Mouse (Mus musculus) neural tube, embryonic 13.5 days (tissue): ENCODE data around the gene Slc11a2. TPM values are rescaled to one million over a fixed set of nuclear protein-coding genes. Genes with fewer than 3 reads are reported as not detected.

Source experiments
- ATAC-seq: fragments of 200-750 bp; cut with Nextera tagmentation; 2 replicates; pipeline ENCODE4 v1.8.0; 2017; ENCODE audit warnings: low read depth, mild to moderate bottlenecking, moderate TSS enrichment, moderate library complexity
- H3K27ac ChIP-seq: fragments of 300-500 bp; sonication (generic); replicated peaks from 2 replicates; pipeline ENCODE4 v1.5.1; 2015; ENCODE audit warnings: moderate library complexity, mild to moderate bottlenecking, inconsistent platforms
- H3K27me3 ChIP-seq: fragments of 300-500 bp; sonication (generic); 2 replicates; pipeline ENCODE4 v1.6.1; 2015; ENCODE audit warnings: mild to moderate bottlenecking, inconsistent platforms
- H3K36me3 ChIP-seq: fragments of 300-500 bp; sonication (generic); 2 replicates; pipeline ENCODE4 v1.6.1; 2015; ENCODE audit warnings: mild to moderate bottlenecking, inconsistent platforms
- H3K4me1 ChIP-seq: fragments of 300-500 bp; sonication (generic); replicated peaks from 2 replicates; pipeline ENCODE4 v1.6.1; 2015; ENCODE audit warnings: inconsistent platforms
- H3K4me2 ChIP-seq: fragments of 300-500 bp; sonication (generic); 2 replicates; pipeline ENCODE4 v1.6.1; 2015; ENCODE audit warnings: inconsistent platforms, mild to moderate bottlenecking, moderate library complexity
- H3K4me3 ChIP-seq: fragments of 300-500 bp; sonication (generic); 2 replicates; pipeline ENCODE4 v1.5.1; 2015; ENCODE audit warnings: mild to moderate bottlenecking, inconsistent platforms
- H3K9ac ChIP-seq: fragments of 300-500 bp; sonication (generic); 2 replicates; pipeline ENCODE4 v1.6.1; 2015; ENCODE audit warnings: moderate library complexity, mild to moderate bottlenecking, inconsistent platforms
- H3K9me3 ChIP-seq: fragments of 300-500 bp; sonication (generic); 2 replicates; pipeline ENCODE4 v1.6.1; 2016; ENCODE audit warnings: inconsistent platforms
- WGBS: fragments of 180-500 bp; shearing (Covaris S2); methylation state at CpG from one replicate; pipeline ENCODE4 v1.1.7; 2015; 5-methylcytosine and 5-hydroxymethylcytosine counted together
- polyA plus RNA-seq: library from polyadenylated mRNA; unstranded; fragments of >200 nt; fragmentation: Nextera tagmentation; extraction: Ambion mirVana; gene quantifications from 2 replicates; pipeline ENCODE4 v1.2.1, GENCODE M21; 2015

Slc11a2 gene
- polyA plus RNA-seq, 1 experiment from 2014 or later, result 23.4 TPM

DNA sequence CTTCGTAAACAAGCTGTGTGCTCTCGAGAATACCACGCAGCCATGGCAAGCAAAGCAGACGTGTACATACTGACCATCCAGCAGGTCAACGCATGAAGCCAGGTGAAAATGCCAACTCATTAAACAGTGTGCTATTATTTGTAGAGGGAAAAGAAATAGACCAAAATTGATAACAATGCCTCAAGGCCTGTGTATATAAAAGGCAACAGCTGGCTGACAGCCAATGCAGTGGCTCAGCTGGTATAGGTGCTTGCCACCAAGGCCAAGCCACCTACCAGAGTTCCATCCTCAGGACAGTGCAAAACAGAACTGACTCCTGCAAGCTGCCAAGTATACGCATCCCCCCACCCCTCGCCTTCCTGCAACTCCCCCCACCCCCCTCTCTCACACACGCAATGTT, 9.2 kb downstream of the Slc11a2 start:
- 86% methylated on average over 8 of the region's 8 CpGs for WGBS

DNA sequence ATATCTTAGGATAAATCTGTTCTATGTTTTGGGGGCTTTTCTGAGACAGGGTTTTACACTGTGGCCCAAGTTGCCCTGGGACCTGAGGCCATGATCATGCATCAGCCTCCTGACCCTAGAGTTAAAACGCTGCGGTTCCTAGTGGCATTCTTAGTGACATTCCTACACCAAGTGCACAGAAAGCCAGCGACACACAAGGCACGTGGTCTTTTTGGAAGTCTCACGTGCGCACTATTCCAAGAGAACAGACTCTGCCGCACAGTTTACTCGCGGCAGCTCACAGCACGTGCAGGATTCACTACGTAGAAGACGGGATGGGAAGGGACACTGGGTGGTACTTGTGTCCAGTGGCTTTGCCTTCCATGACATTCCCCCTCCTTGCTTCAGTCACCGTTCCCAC, 9.9 kb downstream of the Slc11a2 start:
- Histone ChIP-seq H3K4me2 (no peak overlapping the region), H3K9ac (no peak overlapping the region), H3K4me1 (peaks cover 22% of the 10 kb centered on the region), H3K27ac (no peak overlapping the region), H3K9me3 (no peaks in the 10 kb centered on the region), H3K27me3 (no peaks in the 10 kb centered on the region), H3K4me3 (no peak overlapping the region), H3K36me3 (peaks cover 20% of the 10 kb centered on the region)
- 94% methylated on average over 13 of the region's 13 CpGs for WGBS
- no peak for ATAC-seq

More for the DNA sequence above, 9.2 kb downstream of the Slc11a2 start:
- Histone ChIP-seq H3K4me1 (peaks cover 29% of the 10 kb centered on the region), H3K27ac (no peak overlapping the region), H3K9me3 (no peaks in the 10 kb centered on the region), H3K9ac (no peak overlapping the region), H3K4me3 (no peak overlapping the region), H3K36me3 (peaks cover 13% of the 10 kb centered on the region), H3K4me2 (no peak overlapping the region), H3K27me3 (no peaks in the 10 kb centered on the region)
- no peak for ATAC-seq

DNA sequence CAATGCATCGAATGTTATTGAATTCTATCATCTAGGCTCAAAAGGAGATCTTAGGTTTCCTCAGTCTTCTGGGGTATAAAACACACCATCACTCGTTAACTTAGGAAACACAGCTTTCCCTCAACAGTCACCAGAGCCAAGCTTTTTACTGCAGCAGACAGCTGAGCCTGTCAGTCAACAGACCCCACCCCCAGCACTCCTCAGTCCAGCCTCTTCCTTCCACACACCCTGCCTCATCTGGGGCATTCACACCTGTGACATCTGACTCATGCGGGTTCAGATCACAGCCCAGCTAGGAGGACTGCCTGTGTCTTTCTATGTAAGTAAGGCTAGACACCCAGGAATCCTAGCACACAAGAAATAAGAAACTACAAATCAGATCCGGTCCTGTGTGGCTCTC, 10.9 kb downstream of the Slc11a2 start:
- no peaks in the 10 kb centered on the region for H3K9me3 ChIP-seq
- ATAC-seq, result no peak
- no peaks in the 10 kb centered on the region for H3K27me3 ChIP-seq
- H3K27ac ChIP-seq, result no peak overlapping the region
- H3K4me1 ChIP-seq, result peaks cover 13% of the 10 kb centered on the region
- H3K4me2 ChIP-seq, result no peak overlapping the region
- no peak overlapping the region for H3K9ac ChIP-seq
- peaks cover 30% of the 10 kb centered on the region for H3K36me3 ChIP-seq
- 73% methylated on average over 4 of the region's 4 CpGs for WGBS
- H3K4me3 ChIP-seq, result no peak overlapping the region

DNA sequence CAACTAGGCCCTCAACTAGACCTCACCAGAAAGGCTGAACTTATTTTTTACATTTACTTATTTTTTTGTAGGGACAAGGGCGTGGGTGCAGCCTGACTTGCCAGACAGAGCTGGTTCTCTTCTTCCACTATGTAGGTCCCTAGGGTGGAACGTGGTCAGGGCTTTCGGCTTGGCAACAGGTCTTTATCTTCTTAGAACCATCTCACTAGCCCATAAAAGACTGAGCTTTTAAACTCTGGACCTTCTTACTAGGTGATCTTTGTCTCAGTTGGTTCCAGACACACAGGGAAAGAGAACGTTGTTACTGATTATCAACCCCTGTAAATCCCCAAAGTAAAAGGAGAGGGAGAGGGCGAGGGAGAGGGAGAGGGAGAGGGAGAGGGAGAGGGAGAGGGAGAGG, 11.6 kb downstream of the Slc11a2 start:
- peaks cover 8% of the 10 kb centered on the region for H3K4me1 ChIP-seq
- no peak overlapping the region for H3K4me2 ChIP-seq
- no peak overlapping the region for H3K9ac ChIP-seq
- no peaks in the 10 kb centered on the region for H3K9me3 ChIP-seq
- no peaks in the 10 kb centered on the region for H3K27me3 ChIP-seq
- peaks cover 36% of the 10 kb centered on the region for H3K36me3 ChIP-seq
- ATAC-seq, result no peak
- 74% methylated on average over 4 of the region's 5 CpGs for WGBS
- no peak overlapping the region for H3K27ac ChIP-seq
- no peak overlapping the region for H3K4me3 ChIP-seq

DNA sequence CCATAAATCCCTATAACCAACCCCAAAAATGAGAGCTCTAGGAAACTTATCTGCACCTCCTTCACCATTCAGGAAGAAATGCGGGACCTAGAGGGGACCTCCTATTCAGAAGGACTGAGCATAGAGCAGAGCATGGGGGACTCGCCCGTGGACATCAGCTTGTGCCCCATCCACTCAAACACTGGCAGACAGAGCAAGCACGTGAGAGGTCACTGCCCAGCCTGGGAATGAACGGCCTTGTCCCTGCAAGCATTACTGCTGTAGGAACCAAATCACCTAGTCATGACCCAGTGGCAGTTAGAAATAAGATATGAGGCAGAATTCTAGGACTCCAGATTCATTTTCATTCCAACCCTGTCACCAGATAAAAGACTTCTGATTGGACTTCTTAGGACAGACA, 13.1 kb downstream of the Slc11a2 start:
- no peak for ATAC-seq
- WGBS, result 83% methylated on average over 5 of the region's 5 CpGs
- peaks cover 4% of the 10 kb centered on the region; the same call in 1 of the 2 replicates for H3K4me1 ChIP-seq

GRCm38 (mm10) chr15:100410918-100411672, 13.8 kb downstream of the Slc11a2 start:
- peaks cover 4% of the 10 kb centered on the region; the same call in 1 of the 2 replicates for H3K4me1 ChIP-seq
- no peaks in the 10 kb centered on the region for H3K9me3 ChIP-seq
- H3K36me3 ChIP-seq, result peaks cover 55% of the 10 kb centered on the region
- no peaks in the 10 kb centered on the region for H3K27me3 ChIP-seq
- 64% methylated on average over 14 of the region's 14 CpGs for WGBS
- ATAC-seq, result no peak
- H3K4me3 ChIP-seq, result no peak overlapping the region
- H3K4me2 ChIP-seq, result no peak overlapping the region
- H3K9ac ChIP-seq, result no peak overlapping the region
- H3K27ac ChIP-seq, result no peak overlapping the region

More for the DNA sequence above, 13.1 kb downstream of the Slc11a2 start:
- H3K36me3 ChIP-seq, result peaks cover 52% of the 10 kb centered on the region
- H3K27me3 ChIP-seq, result no peaks in the 10 kb centered on the region
- H3K4me3 ChIP-seq, result no peak overlapping the region
- H3K4me2 ChIP-seq, result no peak overlapping the region
- no peaks in the 10 kb centered on the region for H3K9me3 ChIP-seq
- no peak overlapping the region for H3K27ac ChIP-seq
- H3K9ac ChIP-seq, result no peak overlapping the region

- peaks cover 95% of the 10 kb centered on the region for H3K36me3 ChIP-seq
- ATAC-seq, result no peak
- no peaks in the 10 kb centered on the region for H3K9me3 ChIP-seq
- H3K27me3 ChIP-seq, result no peaks in the 10 kb centered on the region
- H3K4me1 ChIP-seq, result no peaks in the 10 kb centered on the region
- H3K9ac ChIP-seq, result no peak overlapping the region
- H3K4me3 ChIP-seq, result no peak overlapping the region
- no peak overlapping the region for H3K4me2 ChIP-seq
- WGBS, result 93% methylated on average over 5 of the region's 5 CpGs
- no peak overlapping the region for H3K27ac ChIP-seq
Observed at GRCm38 (mm10) chr15:100406088-100406487, 18.8 kb downstream of the Slc11a2 start.

DNA sequence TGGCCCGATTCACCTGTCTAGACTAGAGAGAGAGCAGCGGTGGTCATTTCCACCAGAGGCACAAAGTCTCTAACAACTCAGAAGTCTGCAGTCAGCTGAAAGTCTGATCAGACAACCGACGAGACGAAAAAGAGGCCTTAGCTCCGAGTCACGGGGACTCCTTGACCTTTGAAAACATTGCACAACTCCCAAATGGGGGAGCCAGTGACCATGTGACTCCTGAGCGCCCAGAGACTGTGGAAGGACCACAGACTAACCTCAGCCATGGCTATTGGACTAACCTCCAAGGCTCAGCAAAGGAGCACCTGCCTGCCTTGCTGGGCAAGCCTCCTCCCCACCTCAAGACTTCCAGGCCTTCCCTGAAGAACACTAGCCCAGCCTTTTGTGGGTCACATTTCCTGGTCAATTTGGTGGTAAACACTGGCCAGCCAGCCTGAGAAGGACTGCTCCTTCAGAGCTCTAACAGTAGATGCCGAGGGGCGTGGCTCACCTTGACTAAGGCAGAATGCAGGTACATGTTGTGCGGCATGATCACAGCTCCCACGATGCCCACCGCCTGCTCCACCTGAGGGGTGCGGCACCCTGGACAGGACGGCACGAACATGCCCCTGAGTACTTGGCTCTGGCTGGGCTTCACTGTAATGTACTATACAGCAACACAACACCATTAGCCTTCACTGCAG, 21.4 kb downstream of the Slc11a2 start:
- no peaks in the 10 kb centered on the region for H3K9me3 ChIP-seq
- H3K27ac ChIP-seq, result no peak overlapping the region
- 92% methylated on average over 16 of the region's 16 CpGs for WGBS
- H3K4me2 ChIP-seq, result no peak overlapping the region
- no peak overlapping the region for H3K9ac ChIP-seq
- no peaks in the 10 kb centered on the region for H3K27me3 ChIP-seq
- ATAC-seq, result no peak
- no peaks in the 10 kb centered on the region for H3K4me1 ChIP-seq
- peaks cover 96% of the 10 kb centered on the region for H3K36me3 ChIP-seq
- H3K4me3 ChIP-seq, result no peak overlapping the region

DNA sequence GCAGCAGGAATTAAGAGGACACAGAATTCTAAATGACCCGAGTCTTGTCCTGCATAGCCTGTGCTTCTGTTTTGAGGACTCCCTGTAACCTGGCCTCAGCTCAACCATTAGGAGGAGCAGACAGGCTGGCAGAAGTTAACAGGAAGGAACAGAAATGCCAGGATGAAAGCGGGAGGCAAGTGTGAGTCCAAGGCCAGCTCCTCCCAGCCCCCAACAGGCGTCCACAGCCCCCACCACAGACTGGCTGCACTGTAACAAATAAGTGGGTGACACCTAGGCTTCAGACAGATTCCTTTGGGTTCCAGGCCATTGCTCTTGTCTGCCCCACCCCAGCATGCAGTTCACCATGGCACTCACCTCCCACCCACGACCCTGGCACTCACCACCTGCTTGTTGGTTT, 22.1 kb downstream of the Slc11a2 start:
- no peaks in the 10 kb centered on the region for H3K9me3 ChIP-seq
- WGBS, result 95% methylated on average over 4 of the region's 4 CpGs
- H3K4me2 ChIP-seq, result no peak overlapping the region
- no peak overlapping the region for H3K4me3 ChIP-seq
- no peak for ATAC-seq
- peaks cover 96% of the 10 kb centered on the region for H3K36me3 ChIP-seq
- no peaks in the 10 kb centered on the region for H3K4me1 ChIP-seq
- no peak overlapping the region for H3K9ac ChIP-seq
- H3K27me3 ChIP-seq, result no peaks in the 10 kb centered on the region
- H3K27ac ChIP-seq, result no peak overlapping the region

- no peak for ATAC-seq
- H3K4me2 ChIP-seq, result no peak overlapping the region
- H3K4me1 ChIP-seq, result no peaks in the 10 kb centered on the region
- H3K27ac ChIP-seq, result no peak overlapping the region
- no peak overlapping the region for H3K9ac ChIP-seq
- H3K36me3 ChIP-seq, result peaks cover 96% of the 10 kb centered on the region
- no peaks in the 10 kb centered on the region for H3K9me3 ChIP-seq
- no peaks in the 10 kb centered on the region for H3K27me3 ChIP-seq
- H3K4me3 ChIP-seq, result no peak overlapping the region
- 94% methylated on average over 14 of the region's 14 CpGs for WGBS
Observed at GRCm38 (mm10) chr15:100402347-100402746, 22.5 kb downstream of the Slc11a2 start.

GRCm38 (mm10) chr15:100401811-100402210, 23.1 kb downstream of the Slc11a2 start:
- no peaks in the 10 kb centered on the region for H3K27me3 ChIP-seq
- H3K4me2 ChIP-seq, result no peak overlapping the region
- H3K27ac ChIP-seq, result no peak overlapping the region
- ATAC-seq, result no peak
- no peak overlapping the region for H3K4me3 ChIP-seq
- H3K4me1 ChIP-seq, result no peaks in the 10 kb centered on the region
- H3K36me3 ChIP-seq, result peaks cover 96% of the 10 kb centered on the region
- H3K9ac ChIP-seq, result no peak overlapping the region
- WGBS, result 95% methylated on average over 4 of the region's 4 CpGs
- no peaks in the 10 kb centered on the region for H3K9me3 ChIP-seq

GRCm38 (mm10) chr15:100400592-100401250, 24.2 kb downstream of the Slc11a2 start:
- no peaks in the 10 kb centered on the region for H3K9me3 ChIP-seq
- no peak overlapping the region for H3K4me3 ChIP-seq
- no peaks in the 10 kb centered on the region for H3K4me1 ChIP-seq
- H3K4me2 ChIP-seq, result no peak overlapping the region
- no peak overlapping the region for H3K9ac ChIP-seq
- H3K36me3 ChIP-seq, result peaks cover 99% of the 10 kb centered on the region
- no peak overlapping the region for H3K27ac ChIP-seq
- 93% methylated on average over 16 of the region's 16 CpGs for WGBS
- no peak for ATAC-seq
- no peaks in the 10 kb centered on the region for H3K27me3 ChIP-seq
